Mouse (Mus musculus) frontal cortex, postnatal 14 days (tissue): ENCODE results near the gene Arid1b.

Experiments
- DNase-seq, 2 experiments: peaks; one replicate each; pipeline ENCODE4 v3.0.0; 2022; ENCODE audit warnings: low spot score in 2 of 2

Gene Arid1b

DNA sequence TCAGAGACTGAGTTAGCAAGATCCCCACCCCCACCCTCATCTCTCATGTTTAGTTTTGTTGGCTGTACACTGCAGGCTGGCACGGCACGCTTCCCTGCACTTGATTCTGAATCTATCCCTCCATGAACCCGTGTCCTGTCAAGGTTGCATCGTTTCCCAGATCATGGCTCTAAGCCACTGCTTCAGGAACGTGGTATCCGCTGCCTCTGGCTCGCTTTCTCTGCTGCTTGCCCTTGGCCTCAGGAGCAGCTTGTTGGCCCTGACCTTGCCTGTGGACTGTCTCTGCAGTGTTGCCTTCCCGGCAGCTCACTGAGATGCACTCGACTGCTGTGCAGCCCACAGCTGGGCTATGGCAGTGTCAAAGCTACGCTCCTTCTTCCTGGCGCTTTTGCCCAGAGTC is 252.6 kb downstream of the Arid1b start:
- no peak for DNase-seq

DNA sequence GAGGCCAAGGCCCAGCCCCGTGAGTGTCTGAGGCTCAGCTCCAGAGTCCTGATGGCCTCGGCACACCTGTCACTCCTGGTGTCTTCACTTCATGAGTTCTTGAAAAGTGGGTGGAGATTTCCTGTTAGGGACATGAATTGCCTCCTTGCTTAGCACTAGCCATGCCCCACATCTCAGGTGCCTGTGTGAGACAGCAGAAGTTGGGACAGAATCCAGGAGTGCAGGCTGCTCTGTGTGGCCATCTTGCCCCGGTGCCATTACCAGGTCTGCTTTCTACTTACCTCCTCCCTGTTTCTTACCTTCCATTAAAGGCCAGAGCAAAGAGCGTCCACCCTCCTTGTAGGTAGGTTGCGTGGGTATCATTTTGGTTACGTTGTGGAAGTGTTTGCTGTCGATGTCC is 253.1 kb downstream of the Arid1b start:
- DNase-seq: no peak

DNA sequence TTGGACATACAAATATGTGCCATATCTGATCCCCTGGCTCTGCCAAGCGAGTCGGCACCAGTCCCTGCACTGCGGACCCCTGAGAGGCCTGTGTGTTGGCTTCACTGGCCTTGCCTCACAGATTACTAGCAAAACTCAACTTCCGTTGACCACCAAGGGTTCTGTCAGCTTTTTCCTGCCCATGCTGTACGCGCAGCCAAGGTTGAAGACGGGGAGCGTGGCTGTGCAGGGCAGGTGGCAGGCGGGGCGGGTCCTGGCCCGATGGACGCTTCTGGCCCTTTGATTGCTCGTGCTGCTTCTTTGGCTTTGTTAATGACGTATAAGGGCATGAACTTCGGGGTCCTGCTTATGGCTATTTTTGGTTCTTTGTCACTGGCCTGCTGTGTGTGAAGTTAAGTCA is 253.6 kb downstream of the Arid1b start:
- DNase-seq: no peak

DNA sequence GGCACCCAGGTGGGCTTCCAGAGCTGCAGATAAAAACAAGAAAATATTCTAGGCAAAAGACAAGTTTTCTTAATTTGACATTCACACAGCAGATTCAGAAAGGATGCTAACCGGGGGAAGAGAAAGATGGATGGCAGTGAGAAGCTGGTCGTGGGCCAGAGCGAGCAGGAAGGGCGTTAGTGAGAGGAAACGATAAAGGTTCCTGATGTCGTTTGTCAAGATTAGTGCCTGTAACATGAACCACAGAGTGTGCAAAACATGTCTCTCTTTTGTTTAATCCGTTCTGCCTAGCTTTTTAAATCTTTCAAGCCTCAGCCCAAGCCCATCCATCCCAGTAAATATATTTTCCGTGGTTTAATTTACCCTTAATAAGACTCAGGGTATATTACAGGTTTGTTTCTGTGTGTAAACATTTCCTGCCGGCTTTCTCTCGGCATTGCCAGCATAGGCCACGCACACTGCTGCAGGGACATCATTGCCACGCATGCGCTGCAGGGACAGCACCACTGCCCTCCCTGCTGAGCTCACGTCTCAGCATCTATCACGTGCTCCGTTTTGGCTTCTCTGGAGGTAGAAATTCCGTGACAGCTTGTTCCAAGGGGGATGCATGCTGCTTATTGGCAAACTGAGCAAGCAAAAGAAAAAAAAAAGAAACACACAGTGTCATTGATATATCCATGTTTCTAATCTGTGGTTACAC is 255.0 kb downstream of the Arid1b start:
- no peak for DNase-seq

DNA sequence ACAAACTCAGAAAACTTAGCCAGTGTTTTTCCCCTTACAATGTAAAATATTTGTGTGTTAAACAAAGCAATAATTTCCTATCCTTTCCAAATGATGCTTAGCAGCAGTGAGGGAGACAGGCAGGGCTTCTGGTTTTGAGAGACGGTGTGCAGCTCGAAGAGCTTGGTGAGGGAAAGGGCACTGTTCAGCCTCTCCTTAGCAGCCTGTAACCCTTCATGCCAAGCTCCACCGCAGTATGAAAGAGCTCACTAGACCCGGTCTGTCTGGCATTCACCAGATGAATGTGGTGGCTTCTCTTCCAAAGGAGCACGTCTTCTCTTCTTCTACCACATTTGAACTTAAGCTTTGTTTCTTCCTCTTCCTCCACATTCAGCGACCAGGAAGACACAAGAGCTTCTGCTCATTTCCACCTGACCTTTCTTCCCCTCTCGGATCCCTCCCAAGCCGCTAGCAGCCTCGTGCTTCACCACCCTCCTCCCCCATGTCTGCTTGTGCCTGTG is 255.6 kb downstream of the Arid1b start:
- no peak for DNase-seq

DNA sequence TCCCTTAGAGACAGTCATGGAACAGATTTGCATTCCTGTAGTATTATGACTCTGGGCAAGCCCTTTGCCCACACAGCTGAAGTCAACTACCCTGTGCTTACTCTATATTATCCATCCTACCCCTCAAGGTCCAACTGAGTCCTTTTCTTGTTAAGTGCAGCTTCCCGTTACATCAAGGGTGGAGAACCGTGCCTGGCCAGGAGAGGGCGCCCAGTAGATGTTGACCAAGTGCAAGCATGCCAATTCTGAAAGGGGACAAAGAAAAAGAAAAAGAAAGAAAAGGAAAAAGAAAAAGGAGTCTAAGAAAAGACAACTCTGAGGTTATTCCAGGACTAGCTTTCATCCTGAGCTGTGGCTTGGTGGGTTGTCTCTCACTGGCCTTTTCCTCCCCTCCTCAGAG is 258.3 kb downstream of the Arid1b start:
- peak in 1 of 2 experiments; percentile 80 for DNase-seq

DNA sequence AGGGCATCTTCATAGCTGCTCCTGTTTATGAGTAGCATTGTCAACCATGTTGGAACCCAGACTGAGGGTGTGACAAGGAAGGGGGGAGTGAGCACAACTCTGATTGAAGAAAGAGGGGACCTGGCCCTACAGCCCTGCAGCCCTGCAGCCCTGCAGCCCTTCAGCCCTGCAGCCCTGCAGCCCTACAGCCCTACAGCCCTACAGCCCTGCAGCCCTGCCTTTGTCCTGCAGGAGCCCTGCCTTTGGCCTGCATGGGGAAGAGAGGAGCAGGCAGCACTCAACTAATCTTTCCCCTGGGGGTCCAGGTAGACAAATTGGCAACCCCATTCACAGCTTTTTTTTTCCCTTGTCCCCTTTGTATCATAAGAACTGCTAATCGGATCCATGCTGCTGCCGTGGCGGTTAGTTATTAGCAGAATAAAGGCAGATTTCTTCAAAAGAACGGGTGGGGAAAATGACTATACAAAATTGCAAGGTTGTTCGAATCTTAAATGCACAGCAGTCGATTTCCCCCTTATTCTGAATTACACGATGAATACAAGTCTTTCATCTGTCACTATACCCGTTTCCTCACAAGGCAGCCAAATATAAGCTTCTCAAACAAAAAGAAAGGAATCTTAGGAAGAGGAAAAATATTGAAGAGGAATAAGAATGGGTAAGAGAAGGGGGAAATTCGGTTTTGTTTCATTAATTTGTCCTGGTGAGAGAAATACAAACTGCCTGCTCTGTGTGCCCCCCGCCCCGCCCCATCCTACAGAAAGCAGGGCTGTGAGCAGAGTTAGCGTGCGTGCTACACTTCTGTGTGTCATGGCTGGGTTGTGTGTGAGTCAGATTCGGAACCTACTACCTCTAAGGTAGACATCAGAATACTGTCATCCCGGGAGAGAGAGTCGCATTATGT is 260.8 kb downstream of the Arid1b start:
- no peak for DNase-seq

DNA sequence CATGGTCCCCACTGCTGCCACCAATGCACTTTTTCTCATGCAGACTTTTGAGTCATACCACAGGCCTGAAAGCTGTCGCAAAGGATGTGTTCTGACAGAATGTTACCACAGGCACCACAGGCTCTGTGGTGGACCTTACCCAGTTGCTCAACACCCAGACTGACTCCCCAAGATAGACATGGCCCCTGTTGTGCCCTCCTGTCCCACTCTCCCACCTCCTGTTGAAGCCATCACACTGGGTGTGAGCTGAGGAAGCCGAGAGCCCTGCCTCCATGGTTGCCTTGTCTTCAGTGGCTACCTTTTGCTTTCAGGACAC is 261.4 kb downstream of the Arid1b start:
- no peak for DNase-seq

DNA sequence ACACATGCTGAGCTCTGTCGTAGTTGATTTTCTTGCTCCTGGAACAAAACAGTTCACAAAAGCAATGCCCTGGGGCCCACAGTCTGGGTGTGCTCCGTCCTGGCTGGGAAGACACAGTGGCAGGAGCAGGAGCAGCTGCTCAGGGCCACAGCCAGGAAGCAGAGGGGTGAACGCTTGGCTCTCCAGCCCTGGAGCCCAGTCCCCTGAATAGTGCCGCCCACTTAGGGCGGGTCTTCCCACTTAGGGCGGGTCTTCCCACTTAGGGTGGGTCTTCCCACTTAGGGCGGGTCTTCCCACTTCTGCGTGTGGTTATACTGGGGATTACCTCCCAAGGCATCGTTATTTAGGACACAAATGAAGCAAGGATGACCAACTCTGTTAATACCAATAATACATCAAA is 264.8 kb downstream of the Arid1b start:
- no peak for DNase-seq

DNA sequence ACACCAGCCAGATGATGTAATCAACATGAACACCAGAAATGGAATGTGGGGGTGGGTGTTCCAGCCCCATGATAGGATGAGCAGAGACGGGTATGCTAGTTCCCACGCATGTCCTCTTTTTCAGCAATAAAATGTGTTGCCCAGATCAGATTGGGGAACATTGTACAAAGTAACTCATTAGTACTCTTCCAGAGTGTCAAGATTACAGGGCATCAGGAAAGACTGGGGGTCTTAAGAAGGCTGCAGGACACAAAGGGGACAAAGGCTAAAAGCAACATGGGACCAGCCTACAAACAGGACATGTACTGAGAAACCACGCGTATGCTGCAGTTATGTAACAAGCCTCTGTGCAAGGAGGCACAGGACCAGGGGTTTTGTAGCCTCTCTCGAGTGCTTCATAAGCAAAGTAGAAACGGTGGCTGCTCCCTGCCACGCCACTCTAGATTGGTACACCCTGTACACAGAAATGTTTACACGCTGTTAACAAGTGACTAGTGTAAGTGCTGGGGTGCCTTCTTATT is 267.1 kb downstream of the Arid1b start:
- DNase-seq: no peak

DNA sequence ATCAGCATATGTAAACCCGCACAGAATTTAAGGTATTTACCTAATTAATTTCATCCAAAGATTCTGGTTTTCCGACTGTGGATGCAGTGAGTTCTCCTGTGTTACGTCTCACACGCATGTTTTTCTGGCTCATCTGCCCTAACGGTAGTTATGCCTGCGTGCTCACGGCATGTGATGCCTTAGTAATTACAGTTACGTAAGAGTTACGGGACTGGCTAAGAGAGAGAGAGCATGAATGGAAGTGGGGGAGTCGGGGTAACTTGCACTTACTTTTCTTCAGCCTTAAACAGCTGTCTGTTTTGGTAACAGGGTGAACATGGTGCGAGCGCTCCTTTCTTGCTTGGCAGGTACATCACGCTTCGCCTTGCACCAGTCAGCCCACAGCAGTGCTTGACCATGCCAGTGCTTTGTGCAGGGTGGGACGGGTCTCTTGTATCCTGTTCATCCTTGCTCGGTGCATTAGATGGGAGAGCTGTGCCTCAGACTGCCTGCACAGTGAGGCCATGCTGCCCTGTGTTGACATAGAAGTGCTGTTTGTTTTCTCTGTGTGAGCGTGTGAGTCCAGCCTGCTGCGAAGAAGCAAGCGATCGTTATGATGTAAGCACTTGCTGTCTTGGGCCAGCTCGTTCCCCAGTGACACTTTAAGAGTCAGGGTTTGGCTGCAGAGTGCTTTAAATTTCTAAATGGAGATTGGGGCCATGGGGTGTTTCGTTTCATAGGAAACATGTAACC is 267.9 kb downstream of the Arid1b start:
- DNase-seq: no peak

DNA sequence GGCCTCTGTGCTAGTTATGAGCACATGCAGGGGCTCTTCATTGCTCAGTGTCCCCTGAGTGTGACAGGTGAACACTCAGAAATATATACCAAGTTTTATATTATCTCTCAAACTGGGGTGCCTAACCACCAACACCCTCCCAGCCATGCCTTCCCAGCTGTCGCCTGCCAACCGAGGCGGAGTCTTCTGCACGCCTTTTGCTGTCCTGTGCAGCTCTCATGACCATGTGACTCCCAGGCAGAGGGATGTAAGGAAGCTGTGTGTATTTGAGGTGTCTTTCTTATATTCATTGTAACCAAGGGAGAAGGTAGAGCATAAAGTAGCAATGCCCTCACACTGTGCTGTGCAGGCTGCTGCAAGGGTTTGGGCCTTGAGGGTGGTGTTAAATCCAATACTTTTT is 268.7 kb downstream of the Arid1b start:
- no peak for DNase-seq

DNA sequence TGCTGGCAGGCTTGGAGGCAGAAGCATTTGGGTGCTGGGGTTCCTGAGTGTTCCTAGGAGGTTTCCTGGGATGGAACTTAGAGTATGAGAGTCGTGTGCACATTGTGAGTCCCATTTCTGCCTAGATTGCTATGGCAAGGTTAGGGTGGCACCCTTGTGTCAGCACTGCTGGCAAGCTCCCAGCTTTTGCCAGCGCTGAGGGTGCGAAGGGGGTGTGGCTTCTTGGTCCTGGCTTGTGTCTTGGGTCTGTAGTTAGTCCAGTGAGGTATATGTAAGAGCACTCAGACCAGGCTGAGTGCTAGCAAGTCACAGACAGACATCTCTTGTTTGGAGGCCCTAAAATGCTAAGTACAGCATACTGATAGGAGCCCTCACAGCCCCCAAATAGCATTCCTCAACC is 270.7 kb downstream of the Arid1b start:
- DNase-seq: no peak

DNA sequence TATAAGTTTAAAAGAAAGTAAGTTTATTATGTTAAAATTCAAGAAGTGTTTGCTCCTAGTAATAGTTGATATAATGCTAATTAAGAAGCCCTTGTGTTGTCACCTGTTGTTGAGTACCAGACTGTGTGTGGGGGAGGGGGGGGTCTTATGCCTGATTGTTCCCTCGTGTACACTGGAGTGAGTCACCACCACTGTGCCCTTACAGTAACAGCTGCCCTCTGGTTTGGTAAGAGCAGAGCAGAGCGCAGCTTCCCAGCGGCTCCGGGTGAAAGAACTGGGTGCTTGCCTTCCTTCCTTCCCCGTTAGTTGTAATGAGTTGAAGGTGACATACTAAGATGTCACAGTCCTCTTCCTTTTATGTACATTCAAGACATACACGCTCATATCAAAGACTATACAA is 271.5 kb downstream of the Arid1b start:
- DNase-seq: no peak

DNA sequence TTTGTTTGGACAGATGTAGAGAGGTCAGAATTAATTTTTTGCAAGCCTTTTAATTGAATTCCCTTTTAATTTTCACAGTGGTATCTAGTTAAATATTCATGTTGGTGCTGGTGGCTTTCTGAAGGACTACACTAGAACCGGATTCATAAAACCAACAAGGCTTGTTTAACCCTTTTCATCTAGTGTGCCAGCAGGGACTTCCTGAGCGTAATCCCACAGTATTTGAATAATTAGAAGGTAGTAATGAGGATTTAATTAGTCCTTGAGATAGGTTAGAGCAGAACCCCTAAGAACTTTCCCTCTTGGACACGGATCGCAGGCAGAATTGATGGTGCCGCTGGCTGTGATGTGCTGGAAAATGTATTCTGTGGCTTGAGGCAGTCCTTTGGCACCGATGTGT is 273.6 kb downstream of the Arid1b start:
- no peak for DNase-seq

DNA sequence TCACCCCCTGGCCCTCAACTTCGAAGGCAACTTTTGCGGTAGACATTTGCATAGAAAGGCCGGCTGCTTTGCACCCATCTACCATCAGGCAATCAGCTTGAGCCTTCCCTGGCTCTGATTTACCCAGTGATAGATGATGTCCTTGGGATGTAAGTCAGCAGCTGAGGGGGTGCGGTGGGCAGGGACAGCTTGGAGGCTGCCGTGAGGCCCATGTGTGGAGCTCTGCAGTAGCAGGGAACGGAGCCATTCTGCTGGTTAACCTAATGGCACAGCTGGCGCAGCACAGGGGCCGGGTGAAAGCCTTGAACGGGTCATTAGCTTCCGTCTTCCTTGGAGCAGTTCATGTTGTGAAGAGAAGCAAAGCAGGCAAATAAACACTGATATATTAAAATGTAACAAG is 275.2 kb downstream of the Arid1b start:
- DNase-seq: no peak

DNA sequence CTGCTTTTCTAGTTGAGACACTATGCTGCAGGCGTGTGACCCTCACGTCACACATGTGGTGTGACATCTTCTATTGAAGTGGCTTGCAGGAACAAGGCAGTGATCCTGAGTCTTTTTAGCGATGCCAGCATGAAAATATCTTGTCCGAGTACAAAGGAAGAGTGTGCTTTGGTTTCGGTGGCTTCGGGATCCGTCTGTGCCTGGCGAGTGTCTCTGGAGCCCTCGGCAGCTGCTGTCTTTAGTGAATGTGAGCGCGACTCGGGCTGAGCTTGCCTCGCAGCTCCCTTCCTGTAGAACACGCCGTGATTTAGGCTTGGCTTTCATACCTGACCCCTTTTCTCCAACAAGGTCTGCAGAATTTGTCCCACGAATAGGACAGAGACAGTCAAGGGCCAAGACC is 275.6 kb downstream of the Arid1b start:
- DNase-seq: no peak

DNA sequence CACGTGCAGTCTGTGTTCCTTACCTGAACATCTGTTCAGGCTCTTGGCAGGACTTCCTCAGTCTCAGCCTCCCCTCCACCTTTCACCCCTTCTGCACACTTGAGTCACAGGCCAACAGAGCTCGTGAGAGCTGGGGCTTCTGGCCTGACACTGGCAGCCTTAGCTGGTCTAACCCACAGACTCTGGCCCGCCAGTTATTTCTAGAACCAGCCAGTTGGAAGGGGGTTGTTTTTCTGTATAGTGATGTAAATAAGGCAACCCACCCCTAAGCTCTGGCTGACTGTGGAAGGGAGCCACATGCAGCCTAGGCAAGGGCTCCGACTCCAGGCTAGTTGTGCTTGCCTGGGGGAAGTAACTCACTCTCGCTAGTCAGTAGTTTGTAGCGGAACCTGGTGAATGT is 276.7 kb downstream of the Arid1b start:
- DNase-seq: no peak

DNA sequence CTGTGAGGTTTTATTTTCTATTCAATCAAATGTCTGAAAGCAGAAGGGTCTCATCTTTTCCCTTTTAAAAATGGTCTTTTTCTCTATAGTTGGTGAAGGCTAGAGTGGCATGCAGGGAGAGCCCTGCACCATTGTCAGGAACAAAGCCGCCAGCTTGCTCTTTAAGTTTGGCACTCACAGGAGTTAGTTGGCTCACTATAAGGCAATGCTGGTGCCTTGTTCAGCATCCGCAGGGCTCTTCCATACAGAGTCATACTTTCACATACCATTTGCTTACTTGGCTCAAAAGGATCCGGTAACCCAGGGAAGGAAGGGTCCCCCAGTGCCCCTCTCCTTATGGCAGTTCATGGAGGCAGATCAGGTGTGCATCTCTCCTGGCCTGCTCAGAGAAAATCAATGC is 279.0 kb downstream of the Arid1b start:
- no peak for DNase-seq

DNA sequence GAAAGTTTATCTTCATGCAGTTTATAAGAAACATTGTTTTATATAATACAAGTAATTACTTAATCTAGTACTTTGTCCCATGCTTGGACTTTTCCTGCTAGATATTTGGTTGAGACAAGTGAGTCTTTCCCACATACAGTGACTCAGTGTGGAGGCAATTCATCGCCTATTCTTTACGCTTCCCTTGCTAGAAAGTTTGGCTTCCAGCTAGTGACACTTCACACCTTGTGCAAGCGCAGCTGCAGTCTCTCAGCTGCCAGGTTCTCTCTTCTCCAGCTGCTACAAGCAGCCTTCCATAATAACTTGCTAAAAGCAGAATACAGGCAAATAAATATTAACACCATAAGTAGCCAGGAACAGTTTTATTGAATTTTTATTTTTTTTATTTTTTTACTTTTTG is 279.6 kb downstream of the Arid1b start:
- no peak for DNase-seq

DNA sequence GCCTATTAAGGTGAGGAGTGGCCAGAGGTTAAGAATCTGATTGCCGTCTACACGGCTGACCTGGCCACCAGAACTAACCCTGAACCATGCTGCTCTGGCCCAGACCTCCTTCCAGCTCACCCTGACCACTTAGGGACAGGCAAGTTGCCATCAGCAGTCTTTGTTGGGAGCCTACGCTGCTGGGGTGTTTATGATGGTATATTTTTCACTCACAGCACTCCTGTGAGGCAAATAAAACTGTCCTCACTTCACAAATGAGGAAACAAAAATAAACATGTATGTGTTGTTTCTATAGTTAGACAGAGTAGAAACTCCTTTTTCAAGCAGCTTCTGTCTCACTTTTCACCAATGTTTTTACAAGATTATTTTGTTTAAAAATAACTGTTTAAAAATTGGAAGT is 280.3 kb downstream of the Arid1b start:
- DNase-seq: no peak

DNA sequence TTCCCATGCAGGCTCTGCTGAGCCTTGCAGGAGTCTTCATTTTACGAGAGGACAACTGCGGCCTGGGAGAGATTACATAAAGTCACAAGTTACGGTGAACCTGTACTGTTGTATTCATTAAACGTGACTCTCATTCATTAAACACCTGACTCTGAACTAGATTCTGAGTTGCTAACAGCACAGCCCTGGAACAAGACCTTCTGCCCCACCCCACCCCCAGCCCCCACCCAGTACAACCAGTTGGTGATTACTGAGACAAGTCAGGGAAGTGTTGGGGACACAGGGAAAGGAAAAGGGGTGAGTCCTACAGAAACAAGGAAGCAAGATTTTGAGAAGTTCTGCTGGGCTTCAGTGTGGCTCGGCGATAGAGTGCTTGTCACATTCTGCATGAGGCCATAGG is 281.6 kb downstream of the Arid1b start:
- no peak for DNase-seq
